Mouse (Mus musculus): ENCODE results near the gene Btnl2.

The Btnl2 gene

GRCm38 (mm10) chr17:34347606-34348308, 6.9 kb upstream of the Btnl2 start:
- peak; percentile 68 to 72 for DNase-seq (ENCODE audit: low spot score in 2 of 2)

- peak; percentile 30 to 63 for DNase-seq (ENCODE audit: low spot score in 2 of 2)
These were observed 5.2 kb upstream of the Btnl2 start for GRCm38 (mm10) chr17:34349429-34349828.

- DNase-seq (ENCODE audit: low spot score in 2 of 2) = peak in 1 of 2 experiments; percentile 44
These were observed 318 bp downstream of the Btnl2 start for GRCm38 (mm10) chr17:34354940-34355339.

- no peak for DNase-seq (ENCODE audit: low spot score in 2 of 2)
These were observed 8.4 kb downstream of the Btnl2 start for GRCm38 (mm10) chr17:34362954-34363546.

GRCm38 (mm10) chr17:34363676-34364310, 9.2 kb downstream of the Btnl2 start:
- DNase-seq (ENCODE audit: low spot score in 2 of 2) = no peak

- no peak for DNase-seq (ENCODE audit: low spot score in 2 of 2)
These were observed 10.4 kb downstream of the Btnl2 start for GRCm38 (mm10) chr17:34365031-34365430.

- DNase-seq (ENCODE audit: low spot score in 2 of 2) = no peak
These were observed 15.9 kb downstream of the Btnl2 start for GRCm38 (mm10) chr17:34370563-34370962.

GRCm38 (mm10) chr17:34373055-34373709, 18.6 kb downstream of the Btnl2 start:
- DNase-seq (ENCODE audit: low spot score in 2 of 2) = no peak

- DNase-seq (ENCODE audit: low spot score in 2 of 2) = no peak
These were observed 22.2 kb downstream of the Btnl2 start, which contains the start of gene Btnl1 for GRCm38 (mm10) chr17:34376847-34377246. TSS of gene Btnl1 (plus strand) at chr17:34377132.

- no peak for DNase-seq (ENCODE audit: low spot score in 2 of 2)
These were observed 23.0 kb downstream of the Btnl2 start for GRCm38 (mm10) chr17:34377450-34378209.

- DNase-seq (ENCODE audit: low spot score in 2 of 2) = no peak
These were observed 24.1 kb downstream of the Btnl2 start for GRCm38 (mm10) chr17:34378716-34379115.

GRCm38 (mm10) chr17:34379451-34379850, 24.8 kb downstream of the Btnl2 start:
- no peak for DNase-seq (ENCODE audit: low spot score in 2 of 2)

GRCm38 (mm10) chr17:34381876-34382275, 27.3 kb downstream of the Btnl2 start:
- DNase-seq (ENCODE audit: low spot score in 2 of 2) = no peak

- DNase-seq (ENCODE audit: low spot score in 2 of 2) = no peak
These were observed 28.6 kb downstream of the Btnl2 start for GRCm38 (mm10) chr17:34383212-34383611.

GRCm38 (mm10) chr17:34384699-34385098, 30.1 kb downstream of the Btnl2 start:
- DNase-seq (ENCODE audit: low spot score in 2 of 2) = no peak

- no peak for DNase-seq (ENCODE audit: low spot score in 2 of 2)
These were observed 32.0 kb downstream of the Btnl2 start for GRCm38 (mm10) chr17:34386656-34387055.

- no peak for DNase-seq (ENCODE audit: low spot score in 2 of 2)
These were observed 33.9 kb downstream of the Btnl2 start for GRCm38 (mm10) chr17:34388513-34388912.

- DNase-seq (ENCODE audit: low spot score in 2 of 2) = no peak
These were observed 36.9 kb downstream of the Btnl2 start for GRCm38 (mm10) chr17:34391507-34391906.

- DNase-seq (ENCODE audit: low spot score in 2 of 2) = peak; percentile 16 to 37
These were observed 37.7 kb downstream of the Btnl2 start for GRCm38 (mm10) chr17:34392321-34392720.

- DNase-seq (ENCODE audit: low spot score in 2 of 2) = no peak
These were observed 42.7 kb downstream of the Btnl2 start for GRCm38 (mm10) chr17:34397357-34397756.

GRCm38 (mm10) chr17:34398058-34398710, 43.6 kb downstream of the Btnl2 start:
- peak; percentile 79 to 80 for DNase-seq (ENCODE audit: low spot score in 2 of 2)
